Mouse (Mus musculus) lung, postnatal 0 days (tissue): ENCODE results near the gene Krt7.

Source experiments
- CTCF ChIP-seq: IDR thresholded peaks from 2 replicates; pipeline ENCODE4 v1.5.1; 2016; ENCODE audit warnings: antibody characterized with exemption, mild to moderate bottlenecking
- EP300 ChIP-seq: IDR thresholded peaks from 2 replicates; pipeline ENCODE4 v1.6.1; 2016; ENCODE audit warnings: antibody characterized with exemption, mild to moderate bottlenecking, control low read depth

GRCm38 (mm10) chr15:101368015-101368414 is 42.8 kb upstream of the Krt7 start:
- TF ChIP-seq CTCF (no peak), EP300 (no peak)
